Mouse (Mus musculus) brown adipose tissue, adult 24 weeks (tissue): ENCODE data around the gene Pdpr. TPM values are rescaled to one million over a fixed set of nuclear protein-coding genes. Genes with fewer than 3 reads are reported as not detected.
"Not testable (repeated sequence)": the region's sequence is repeated elsewhere in the genome, so short reads cannot be mapped to it uniquely, and the experiment has no call there.

Experiments
- H3K27ac ChIP-seq: fragments of 200-500 bp; replicated peaks from 2 replicates; pipeline ENCODE4 v1.5.1; 2012; ENCODE audit warnings: low read depth, mild to moderate bottlenecking, low read length
- H3K4me1 ChIP-seq: fragments of 200-500 bp; 2 replicates; pipeline ENCODE4 v1.6.1; 2012; ENCODE audit warnings: low read length, mixed read lengths; ENCODE audit not compliant: control insufficient read depth, insufficient read depth, insufficient read length
- H3K4me3 ChIP-seq: fragments of 200-500 bp; 2 replicates; pipeline ENCODE4 v1.5.1; 2012; ENCODE audit warnings: low read depth, mild to moderate bottlenecking, low read length, moderate library complexity; ENCODE audit not compliant: insufficient read depth
- polyA plus RNA-seq: library from polyadenylated mRNA; stranded (reverse); fragments of >200 nt; gene quantifications from 2 replicates; pipeline ENCODE4 v1.2.4, GENCODE M21; 2012; ENCODE audit not compliant: missing spikeins, insufficient read depth, insufficient read length

Gene Pdpr
- polyA plus RNA-seq, 1 experiment, result 50.5 TPM

DNA sequence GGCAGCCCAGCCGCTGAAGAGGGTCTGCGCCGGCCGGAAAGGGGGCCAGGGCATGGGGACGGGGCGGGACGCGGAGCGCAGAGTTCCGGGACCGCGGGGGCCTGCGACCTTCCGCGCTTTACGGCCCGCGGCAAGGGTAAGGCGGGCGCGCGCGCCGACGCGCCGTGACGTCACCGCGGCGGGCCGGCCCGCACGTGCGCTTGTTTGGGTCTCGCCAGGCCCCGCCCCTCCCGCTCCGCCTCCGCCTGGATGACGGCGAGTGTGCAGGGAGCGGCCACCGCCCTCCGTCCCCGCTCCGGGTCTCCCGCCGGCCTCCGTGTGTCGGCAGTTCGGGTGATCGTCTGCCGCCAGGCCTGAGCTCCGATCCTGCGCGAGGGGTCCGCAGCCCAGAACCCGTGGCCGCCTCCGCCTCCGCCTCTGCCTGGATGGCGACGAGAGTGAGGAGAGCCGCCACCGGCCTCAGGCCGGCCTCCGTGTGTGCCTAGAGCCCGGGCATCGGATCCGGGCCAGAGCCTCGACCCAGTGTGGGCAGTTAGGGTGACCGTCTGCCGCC is 51.1 kb downstream of the Pdpr start:
- Histone ChIP-seq H3K27ac (peak overlapping the region; percentile 82), H3K4me3 (peak overlapping the region; percentile 97)
- H3K4me1 ChIP-seq, result not testable (repeated sequence)

GRCm38 (mm10) chr8:111155721-111156436 is 61.4 kb downstream of the Pdpr start:
- H3K27ac ChIP-seq, result no peak overlapping the region
- no peak overlapping the region for H3K4me3 ChIP-seq

DNA sequence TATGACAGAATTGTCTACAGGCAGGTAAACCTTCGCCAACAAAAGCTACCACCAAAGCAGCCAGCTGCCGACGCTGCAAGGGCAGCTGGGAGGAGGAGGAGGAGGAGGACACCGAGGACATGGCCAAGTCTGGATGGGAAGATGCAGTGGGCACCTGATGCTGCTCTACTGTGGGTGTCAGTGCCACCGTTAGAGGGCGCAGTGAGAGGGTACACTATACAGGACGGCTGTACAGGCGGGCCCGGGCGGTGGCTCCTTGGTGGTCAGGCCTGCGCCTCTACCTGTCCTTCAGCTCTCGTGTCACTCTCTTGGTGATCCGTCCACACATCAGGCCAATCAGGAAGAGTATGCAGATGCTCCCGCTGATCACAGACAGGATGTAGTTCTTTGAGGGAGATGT is 63.2 kb downstream of the Pdpr start:
- H3K4me3 ChIP-seq, result no peak overlapping the region
- H3K4me1 ChIP-seq, result no peaks in the 10 kb centered on the region
- no peak overlapping the region for H3K27ac ChIP-seq

More at GRCm38 (mm10) chr8:111155721-111156436, 61.4 kb downstream of the Pdpr start:
- no peaks in the 10 kb centered on the region for H3K4me1 ChIP-seq

- Histone ChIP-seq H3K4me3 (no peak overlapping the region), H3K4me1 (no peaks in the 10 kb centered on the region), H3K27ac (no peak overlapping the region)
These were observed 77.2 kb downstream of the Pdpr start for GRCm38 (mm10) chr8:111171661-111172060.

DNA sequence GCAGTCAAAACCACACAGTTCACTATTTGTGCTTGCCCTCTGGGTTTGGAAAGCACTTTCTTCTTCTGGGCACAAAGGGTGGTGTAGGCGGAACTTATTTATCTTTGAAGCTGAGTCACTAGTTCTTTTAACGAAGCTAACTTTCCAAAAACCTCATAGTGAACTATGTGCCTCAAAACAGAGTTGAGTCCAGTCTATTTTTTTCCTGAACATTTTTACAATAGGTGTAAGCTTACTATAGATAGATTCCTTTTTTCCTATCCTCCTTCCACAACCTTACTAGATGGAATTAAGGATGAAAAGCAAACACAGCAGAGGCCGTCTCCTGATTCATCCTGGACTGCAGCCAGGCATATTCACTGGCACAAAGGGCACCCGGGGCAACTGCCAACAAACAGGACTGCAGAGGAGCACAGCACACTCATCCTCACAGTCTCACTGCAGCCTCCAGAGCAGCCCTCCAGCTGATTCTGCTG is 91.1 kb downstream of the Pdpr start:
- Histone ChIP-seq H3K4me1 (no peaks in the 10 kb centered on the region), H3K4me3 (no peak overlapping the region), H3K27ac (no peak overlapping the region)

Other genes with a start within 250 kb of the Pdpr start
- gene Cog4, start 248.0 kb upstream of the Pdpr start, polyA plus RNA-seq, result 52.6 and 53.8 TPM in 2 replicates
- 8.6 and 13.7 TPM in 2 replicates for gene Sf3b3, start 247.8 kb upstream of the Pdpr start, polyA plus RNA-seq
- 2.9 and 4.6 TPM in 2 replicates for gene Fuk, start 192.1 kb upstream of the Pdpr start, polyA plus RNA-seq
- 3.6 and 4.1 TPM in 2 replicates for gene St3gal2, start 174.7 kb upstream of the Pdpr start, polyA plus RNA-seq
- 15.8 and 21.4 TPM in 2 replicates for gene Ddx19a, start 96.8 kb upstream of the Pdpr start, polyA plus RNA-seq
- 2.8 and 3.7 TPM in 2 replicates for gene Ddx19b, start 62.9 kb upstream of the Pdpr start, polyA plus RNA-seq
- gene Aars, start 61.5 kb upstream of the Pdpr start, polyA plus RNA-seq, result 27.1 and 45.8 TPM in 2 replicates
- not detected in 2 replicates for gene Exosc6, start 38.3 kb upstream of the Pdpr start, polyA plus RNA-seq
- not detected in 2 replicates for gene Clec18a, start 2.2 kb upstream of the Pdpr start, polyA plus RNA-seq
- gene Glg1, start 164.6 kb downstream of the Pdpr start, polyA plus RNA-seq, result 13.9 and 21.8 TPM in 2 replicates
- gene Rfwd3, start 205.6 kb downstream of the Pdpr start, polyA plus RNA-seq, result 7.0 and 9.1 TPM in 2 replicates
- gene Mlkl, start 243.5 kb downstream of the Pdpr start, polyA plus RNA-seq, result 2.7 and 2.8 TPM in 2 replicates